Mouse (Mus musculus) lung, postnatal 25 days (tissue): ENCODE results near the gene Ranbp10.

Source experiments
- DNase-seq: peaks from one replicate; pipeline ENCODE4 v3.0.0; 2022; ENCODE audit warnings: low spot score

Ranbp10 gene

DNA sequence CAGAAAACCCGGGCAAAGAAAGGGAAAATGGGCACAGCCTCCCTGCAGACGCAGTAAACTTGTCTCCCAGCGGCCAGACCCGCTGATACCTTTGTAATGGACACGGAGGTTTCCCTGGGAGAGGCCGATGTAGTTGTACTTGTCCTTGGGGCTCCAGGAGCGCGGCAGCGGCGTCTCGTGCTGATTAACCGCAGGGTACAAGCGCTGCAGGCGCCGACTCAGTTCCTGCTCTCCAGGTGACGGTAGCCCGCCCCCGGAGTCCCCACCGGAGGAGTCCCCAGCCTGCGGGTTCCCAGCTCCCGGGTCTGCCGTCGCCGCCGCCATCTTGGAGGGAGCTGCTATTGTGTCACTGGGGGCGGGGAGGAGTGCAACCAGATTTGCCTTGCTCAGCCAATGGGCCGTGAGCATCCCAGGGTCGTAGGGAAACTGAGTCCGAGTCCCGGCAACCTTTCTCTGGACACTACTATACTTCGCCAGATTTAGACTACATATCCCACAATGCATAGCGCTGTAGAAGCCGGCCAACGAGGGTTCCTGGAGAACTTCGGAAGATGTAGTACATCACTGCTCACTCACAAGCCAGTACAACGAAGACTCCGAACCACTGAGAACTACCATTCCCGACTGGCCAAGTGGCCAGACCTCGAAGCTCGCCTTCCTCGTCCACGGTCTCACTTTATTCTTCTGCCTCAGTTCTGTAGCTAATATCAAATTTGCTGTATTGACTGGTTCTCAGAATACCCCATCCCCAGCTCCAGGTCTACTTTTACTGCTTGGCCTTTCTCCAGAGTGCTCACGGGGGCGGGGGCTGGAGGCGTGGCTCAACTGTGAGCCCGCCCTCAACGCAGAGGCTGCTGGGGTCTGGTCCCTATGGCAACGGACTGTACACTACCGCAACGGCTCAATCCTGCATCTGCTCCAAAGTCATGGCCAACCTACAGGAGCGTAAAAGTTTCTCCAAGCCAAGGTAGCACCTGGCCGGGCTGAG, at the start of gene Ranbp10, which contains the start of gene Tsnaxip1:
Ranbp10 (minus strand) TSS at position 490 of the 988 bp plus-strand sequence.
Tsnaxip1 (plus strand) TSS at position 871 of the 988 bp plus-strand sequence.
- peak; percentile 100 for DNase-seq

DNA sequence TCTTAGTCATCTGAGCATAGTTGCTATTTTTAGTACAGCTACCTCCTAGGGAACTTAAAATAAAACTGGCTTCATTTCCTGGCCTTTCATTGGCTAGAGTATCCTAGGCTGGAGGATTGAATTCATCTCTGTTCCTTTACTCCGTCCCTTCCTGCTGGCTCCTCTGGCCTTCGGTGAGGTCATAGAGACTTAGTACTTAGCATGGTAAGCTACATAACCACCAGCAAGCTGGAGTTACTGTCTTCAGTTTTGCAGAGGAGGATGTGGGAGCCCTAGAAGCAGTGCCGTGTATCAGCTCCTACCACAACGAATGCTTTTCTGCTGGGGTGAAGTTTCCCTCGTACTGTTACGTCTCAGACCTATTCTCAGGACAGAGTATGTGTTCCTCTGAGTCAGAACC, 47.2 kb upstream of the Ranbp10 start:
- no peak for DNase-seq

GRCm38 (mm10) chr8:105866364-105867029, 39.3 kb upstream of the Ranbp10 start:
- DNase-seq = no peak

DNA sequence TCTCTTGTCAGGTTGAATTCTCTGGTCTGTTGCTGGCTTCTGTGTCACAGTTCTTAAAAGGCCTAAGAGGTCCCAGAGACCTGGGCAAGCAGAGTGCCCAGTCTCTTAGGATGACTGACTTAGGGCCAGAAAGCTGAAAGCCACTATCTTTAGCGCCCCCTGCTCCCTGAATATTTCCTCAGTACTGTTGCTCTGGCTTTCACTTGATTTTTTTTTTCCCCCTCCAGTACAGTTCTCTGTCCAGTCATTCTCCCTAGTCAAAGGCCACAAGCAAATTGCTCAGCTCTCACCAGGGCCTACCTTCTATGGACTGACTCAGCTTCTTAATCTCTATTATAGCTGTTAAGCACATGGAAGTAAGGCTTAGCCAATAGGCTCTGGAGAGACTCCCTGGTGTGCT, 34.8 kb upstream of the Ranbp10 start:
- DNase-seq = no peak

DNA sequence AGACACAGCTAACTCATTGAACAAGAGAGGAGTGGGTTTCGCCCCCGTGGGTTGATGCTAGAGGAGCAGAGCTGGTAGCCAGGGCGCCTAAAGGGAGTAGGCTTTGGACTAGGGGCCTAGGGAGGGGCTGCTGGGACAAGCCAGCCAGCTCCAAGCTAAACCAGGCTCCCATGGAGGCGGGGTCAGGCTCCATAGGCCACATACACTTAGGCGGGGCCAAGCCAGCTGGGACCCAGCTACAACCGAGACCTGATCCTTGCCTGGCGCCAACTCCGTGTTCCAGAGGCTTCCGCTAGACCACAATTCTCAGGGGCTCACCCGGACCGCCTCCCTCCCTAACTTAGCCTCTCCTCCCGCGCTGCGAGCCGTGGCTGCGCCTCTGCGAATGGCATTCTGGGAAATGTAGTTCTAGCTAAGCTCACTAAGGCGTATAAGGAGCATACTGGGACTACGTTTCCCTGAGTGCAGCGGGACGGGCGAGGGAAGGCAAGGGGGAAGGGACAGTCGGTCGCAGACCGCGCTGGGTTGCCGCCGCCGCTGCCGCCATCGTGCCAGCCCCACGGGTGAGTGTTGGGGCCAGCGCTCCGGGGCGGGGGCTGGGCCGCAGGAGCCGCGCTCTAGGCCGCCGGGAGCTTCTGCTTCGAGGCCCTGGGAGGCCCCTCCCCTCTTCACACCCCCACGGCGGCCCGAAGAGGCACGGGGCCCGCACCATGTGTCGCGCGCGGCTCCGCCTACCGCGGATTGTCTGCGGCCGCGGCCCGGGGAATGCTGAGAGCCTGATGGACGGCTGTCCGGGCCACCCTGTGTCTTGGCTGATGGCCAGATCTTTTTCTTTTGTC, 33.2 kb upstream of the Ranbp10 start, which contains the start of gene Nutf2:
Nutf2 (plus strand) TSS at position 438 of the 839 bp plus-strand sequence.
- peak; percentile 99 for DNase-seq

- no peak for DNase-seq
Observed at GRCm38 (mm10) chr8:105859314-105859713, 32.2 kb upstream of the Ranbp10 start.

- peak; percentile 41 for DNase-seq
Observed at GRCm38 (mm10) chr8:105858495-105858894, 31.3 kb upstream of the Ranbp10 start.

DNA sequence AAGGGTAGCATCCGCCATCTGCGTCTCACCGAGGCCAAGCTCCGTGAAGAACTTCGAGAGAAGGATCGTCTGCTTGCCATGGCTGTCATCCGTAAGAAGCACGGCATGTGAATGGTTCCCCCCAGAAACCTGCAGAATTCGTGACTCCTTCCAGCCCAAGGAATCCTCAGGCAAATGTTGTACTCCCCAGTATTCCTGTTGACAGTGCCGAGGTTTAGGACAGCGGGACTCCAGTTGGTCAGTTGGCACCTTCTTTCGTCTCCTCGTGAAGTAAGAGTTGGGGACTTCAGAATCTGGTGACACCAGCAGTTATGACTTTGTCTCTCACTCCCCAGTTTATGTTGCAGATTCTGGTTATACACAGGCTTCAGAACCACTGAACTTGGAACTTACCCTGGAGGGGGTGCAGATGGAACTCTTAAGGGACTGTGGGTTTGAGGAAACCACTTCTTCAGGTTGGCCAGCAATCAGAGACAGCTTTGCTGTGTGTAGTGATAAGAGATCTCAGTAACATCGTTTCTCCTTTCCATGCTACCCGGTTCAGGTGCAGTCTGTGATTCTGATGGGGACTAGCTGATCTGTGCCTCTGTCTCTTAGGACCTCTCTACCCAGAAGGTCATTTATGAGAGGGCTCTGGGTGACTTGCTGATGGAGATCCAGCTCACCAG, 29.2 kb upstream of the Ranbp10 start:
- no peak for DNase-seq

- no peak for DNase-seq
Observed at GRCm38 (mm10) chr8:105855248-105856167, 28.4 kb upstream of the Ranbp10 start.

GRCm38 (mm10) chr8:105854715-105855216, 27.6 kb upstream of the Ranbp10 start, which contains the start of gene Thap11:
Gene Thap11, plus strand, starts transcription at chr8:105855132.
- DNase-seq = peak; percentile 94

GRCm38 (mm10) chr8:105854303-105854702, 27.2 kb upstream of the Ranbp10 start:
- DNase-seq = no peak

- DNase-seq = no peak
Observed at GRCm38 (mm10) chr8:105853178-105853577, 26.0 kb upstream of the Ranbp10 start, which contains the start of gene Cenpt. Gene Cenpt, minus strand, starts transcription at chr8:105853278.

DNA sequence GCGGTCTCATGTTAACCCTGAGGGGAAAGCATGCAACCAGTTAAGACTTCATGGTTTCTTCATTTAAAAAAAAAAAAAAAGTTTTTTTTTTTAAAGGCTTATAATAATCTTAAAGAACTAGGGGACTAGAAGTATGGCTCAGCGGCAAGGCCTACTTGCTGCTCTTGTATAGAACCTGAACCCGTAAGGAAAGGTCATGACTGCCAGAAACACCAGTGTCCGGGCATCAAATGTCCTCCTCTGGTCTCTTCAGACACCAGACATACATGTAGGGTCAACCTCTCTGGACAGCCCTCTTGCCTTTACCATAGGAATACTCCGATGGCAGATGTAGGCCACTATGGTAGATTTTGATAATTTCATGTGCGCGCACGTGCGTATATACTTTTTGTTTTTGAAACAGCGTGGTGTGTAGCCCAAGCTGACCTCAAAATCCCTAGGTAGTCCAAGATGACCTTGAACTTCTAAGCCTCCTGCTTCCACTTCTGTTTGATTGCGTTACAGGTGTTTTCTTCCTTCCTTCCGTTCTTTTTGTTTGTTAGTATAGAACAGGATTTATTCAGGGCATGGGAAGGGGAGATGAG, 25.1 kb upstream of the Ranbp10 start:
- no peak for DNase-seq

DNA sequence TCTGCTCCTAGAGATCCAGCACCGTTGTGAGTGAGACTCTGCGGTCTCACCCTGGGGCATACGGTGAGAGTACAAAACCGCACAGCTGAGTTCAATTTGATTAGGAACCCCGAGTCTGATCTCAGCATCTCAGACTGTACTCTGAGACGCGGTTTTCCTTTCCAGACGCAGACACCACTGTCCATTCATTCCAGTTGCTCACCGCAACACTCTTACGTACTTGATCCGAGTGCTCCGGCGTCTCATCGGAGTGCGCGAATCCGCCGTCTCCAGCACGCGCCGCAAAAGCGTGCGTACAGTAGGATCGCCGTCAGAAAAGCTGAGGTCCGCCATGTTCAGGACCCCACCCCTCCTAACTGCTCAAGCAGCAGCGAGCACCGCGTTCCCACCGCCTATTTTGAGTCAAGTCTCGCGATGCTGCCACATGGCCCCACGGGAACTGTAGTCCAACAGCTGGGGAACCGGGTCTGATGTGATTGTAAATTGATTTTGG, 24.5 kb upstream of the Ranbp10 start:
- peak; percentile 92 for DNase-seq

GRCm38 (mm10) chr8:105850611-105851010, 23.5 kb upstream of the Ranbp10 start:
- DNase-seq = no peak

- DNase-seq = no peak
Observed at GRCm38 (mm10) chr8:105850014-105850413, 22.9 kb upstream of the Ranbp10 start.

- no peak for DNase-seq
Observed at GRCm38 (mm10) chr8:105846678-105847077, 19.5 kb upstream of the Ranbp10 start.

- DNase-seq = no peak
Observed at GRCm38 (mm10) chr8:105839209-105839608, 12.1 kb upstream of the Ranbp10 start.

DNA sequence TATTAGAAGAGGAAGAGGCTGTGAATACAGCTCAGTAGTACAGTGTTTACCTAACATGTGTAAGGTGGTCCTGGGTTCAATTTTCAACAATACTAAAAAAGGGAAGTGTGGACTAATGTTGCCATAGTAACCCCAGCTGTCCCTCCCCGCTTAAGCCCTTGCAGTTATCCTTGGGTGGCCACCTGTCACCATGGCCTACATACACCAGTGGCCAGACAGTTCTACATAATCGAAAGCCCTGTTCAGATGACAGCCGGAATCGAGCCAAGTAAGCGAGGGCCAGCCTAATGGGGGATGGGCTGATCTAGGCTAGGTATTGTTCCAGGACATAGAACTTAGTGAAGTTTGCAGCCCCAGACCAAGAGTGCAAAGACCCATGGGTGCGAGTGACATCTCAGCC, 9.8 kb upstream of the Ranbp10 start:
- no peak for DNase-seq
